Mouse (Mus musculus) lung, adult 10 weeks (tissue): ENCODE data around the gene Pde4d. TPM values are rescaled to one million over a fixed set of nuclear protein-coding genes. Genes with fewer than 3 reads are reported as not detected.

ENCODE experiments used
- polyA plus RNA-seq: library from polyadenylated mRNA; stranded (reverse); fragments of 350-450 nt; fragmentation: Illumina TruSeq; extraction: RNeasy Lipid Tissue Mini Kit (QIAGEN cat#74804); gene quantifications from one replicate; pipeline ENCODE4 v1.2.3, GENCODE M21; 2014; ENCODE audit warnings: low read depth, low replicate concordance; ENCODE audit not compliant: insufficient read depth

Pde4d gene
- polyA plus RNA-seq = 4.8 TPM

GRCm38 (mm10) chr13:108449116-108450097, at the start of gene Pde4d:
Pde4d (plus strand) TSS chr13:108449948.

Other genes with a start within 250 kb of the Pde4d start
- gene Elovl7, start 235.5 kb upstream of the Pde4d start, polyA plus RNA-seq = 3.1 TPM
- gene Depdc1b, start 133.6 kb upstream of the Pde4d start, polyA plus RNA-seq = 0.14 TPM